Mouse (Mus musculus) bone marrow, adult 2 months (tissue): Measurements from ENCODE around the gene Olfr576.

ENCODE experiments used
- CTCF ChIP-seq: fragments of 200-500 bp; IDR thresholded peaks from 2 replicates; pipeline ENCODE4 v1.5.1; 2011; ENCODE audit warnings: low read length, control low read depth; ENCODE audit not compliant: control insufficient read depth, insufficient read depth
- POLR2A ChIP-seq: fragments of 200-500 bp; IDR thresholded peaks from 2 replicates; pipeline ENCODE4 v1.6.1; 2011; ENCODE audit warnings: low read depth, mild to moderate bottlenecking, control low read depth, low read length, borderline replicate concordance; ENCODE audit not compliant: control insufficient read depth

GRCm38 (mm10) chr7:102927105-102927504 lies 35.4 kb upstream of the Olfr576 start:
- TF ChIP-seq CTCF (no peak), POLR2A (no peak)
